ENCODE assay signal across 35 mouse cellular contexts in the genomic region with DNA sequence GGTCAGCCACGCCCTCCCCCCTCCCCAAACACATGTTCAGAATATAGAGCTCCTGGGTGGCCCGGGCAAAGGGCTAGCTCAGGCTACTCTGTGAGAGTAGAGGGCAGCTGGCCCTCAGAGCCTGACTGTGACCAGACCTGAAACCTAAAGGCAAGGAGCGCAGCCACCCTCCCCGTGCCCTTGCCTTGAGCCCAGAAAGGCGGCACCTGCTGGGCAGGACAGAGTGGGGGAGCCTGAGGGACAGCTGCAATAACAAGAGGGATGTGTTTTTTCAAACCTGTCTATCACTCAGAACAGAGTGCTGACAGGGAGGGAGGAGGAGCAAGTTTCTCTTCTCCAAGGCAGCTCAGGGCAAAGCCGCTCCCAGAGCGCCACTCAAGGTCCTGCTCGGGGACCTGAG. TPM values are rescaled to one million over a fixed set of nuclear protein-coding genes. Genes with fewer than 3 reads are reported as not detected.
DNase-seq lines count a peak whose midpoint lies in the region; ATAC-seq and TF ChIP-seq lines count a peak whose summit lies in the region.
"Had no signal": no experiment of that assay in that cellular context is flagged by ENCODE, and none has a peak within 500 bp of the region (broad histone marks: within the 10 kb centered on the region; RNA-seq: fewer than 3 reads in every experiment).

No protein-coding gene starts in this region.

- no peak overlapping the region for H3K9ac ChIP-seq in neural tube, embryonic 15.5 days (replicated peaks)
- no peak overlapping the region for H3K9ac ChIP-seq in embryonic facial prominence, embryonic 14.5 days (ENCODE audit: low read depth, low read length)
- no peak overlapping the region for H3K9ac ChIP-seq in stomach, postnatal 0 days (ENCODE audit: low read length)
- H3K9ac ChIP-seq: forebrain, embryonic 15.5 days; hindbrain, embryonic 14.5 days; limb, embryonic 13.5 days; liver, embryonic 13.5 days; midbrain, embryonic 13.5 days had no signal

- no peak for DNase-seq in heart, embryonic 10.5 days (ENCODE audit: low spot score)
- no peak for DNase-seq in heart, postnatal 25 days (ENCODE audit: low spot score)
- peak; percentile 19 for DNase-seq in neural tube, embryonic 10.5 days (ENCODE audit: extremely low spot score, low spot score)
- peak; percentile 46 for DNase-seq in embryonic facial prominence, embryonic 14.5 days (ENCODE audit: low spot score)
- DNase-seq in thymus, postnatal 0 days (ENCODE audit: low spot score): no peak
- no peak for DNase-seq in stomach, postnatal 0 days (ENCODE audit: low spot score)
- DNase-seq: adrenal gland, adult 2 months; B cell, adult 2 months; cerebellum, adult 8-10 months; cerebellum, postnatal 36 days; gastrocnemius, postnatal 10 days; heart, adult 18-20 months; heart, postnatal 36 days; kidney, adult 9 months; kidney, postnatal 25 days; liver, embryonic 13.5 days; lung, adult 18-20 months; lung, postnatal 4 days; right cerebral cortex, adult 18-20 months; thymus, adult 2 months; thymus, postnatal 4 days had no signal

- WGBS in heart, embryonic 10.5 days: 37% methylated on average over 8 of the region's 8 CpGs
- 80% methylated on average over 8 of the region's 8 CpGs for WGBS in neural tube, embryonic 15.5 days
- 48% methylated on average over 8 of the region's 8 CpGs for WGBS in embryonic facial prominence, embryonic 14.5 days
- 72% methylated on average over 8 of the region's 8 CpGs for WGBS in stomach, postnatal 0 days

- H3K27ac ChIP-seq in heart, embryonic 10.5 days: peak overlapping the region; percentile 47; the same call in 1 of the 2 replicates
- H3K27ac ChIP-seq in neural tube, embryonic 15.5 days (replicated peaks): no peak overlapping the region
- no peak overlapping the region for H3K27ac ChIP-seq in embryonic facial prominence, embryonic 14.5 days (replicated peaks; ENCODE audit: low read depth, low read length)
- no peak overlapping the region for H3K27ac ChIP-seq in stomach, postnatal 0 days (replicated peaks)
- H3K27ac ChIP-seq: forebrain, embryonic 15.5 days; hindbrain, embryonic 14.5 days; layer of hippocampus, adult 2 months; left cerebral cortex, adult 2 months; limb, embryonic 13.5 days; liver, embryonic 13.5 days; midbrain, embryonic 13.5 days had no signal

- ATAC-seq in neural tube, embryonic 15.5 days (ENCODE audit: low FRiP score): no peak
- ATAC-seq in embryonic facial prominence, embryonic 14.5 days (ENCODE audit: low read depth): peak; percentile 51; the same call in 1 of the 2 replicates
- ATAC-seq in stomach, postnatal 0 days (ENCODE audit: low FRiP score, low TSS enrichment): no peak
- ATAC-seq: activated CD4-positive, CD25-positive, alpha-beta regulatory T cell, adult 4 months; forebrain, embryonic 15.5 days; intestine, postnatal 0 days; lung, postnatal 0 days; midbrain, embryonic 13.5 days had no signal

- H3K4me2 ChIP-seq in neural tube, embryonic 15.5 days: no peak overlapping the region
- H3K4me2 ChIP-seq in embryonic facial prominence, embryonic 14.5 days (ENCODE audit: low read depth, low read length): no peak overlapping the region
- H3K4me2 ChIP-seq in stomach, postnatal 0 days (replicated peaks; ENCODE audit: low read depth): no peak overlapping the region
- H3K4me2 ChIP-seq: forebrain, embryonic 15.5 days; hindbrain, embryonic 14.5 days; limb, embryonic 13.5 days; liver, embryonic 13.5 days; midbrain, embryonic 13.5 days had no signal

- TF ChIP-seq CTCF in stomach, postnatal 0 days (IDR thresholded peaks at IDR 0.05; ENCODE audit: low read depth): no peak

- no peaks in the 10 kb centered on the region for H3K36me3 ChIP-seq in heart, embryonic 10.5 days
- no peaks in the 10 kb centered on the region for H3K36me3 ChIP-seq in neural tube, embryonic 15.5 days
- no peaks in the 10 kb centered on the region for H3K36me3 ChIP-seq in embryonic facial prominence, embryonic 14.5 days (ENCODE audit: control insufficient read depth, insufficient read depth, low read length)
- H3K36me3 ChIP-seq in stomach, postnatal 0 days (ENCODE audit: control insufficient read depth, insufficient read depth, low read length): no peaks in the 10 kb centered on the region
- H3K36me3 ChIP-seq: forebrain, embryonic 15.5 days; limb, embryonic 13.5 days; liver, embryonic 13.5 days; midbrain, embryonic 13.5 days had no signal

- H3K27me3 ChIP-seq in heart, embryonic 10.5 days (ENCODE audit: insufficient read depth, poor library complexity, severe bottlenecking): peaks cover 14% of the 10 kb centered on the region
- no peaks in the 10 kb centered on the region for H3K27me3 ChIP-seq in neural tube, embryonic 15.5 days (replicated peaks)
- no peaks in the 10 kb centered on the region for H3K27me3 ChIP-seq in embryonic facial prominence, embryonic 14.5 days (replicated peaks; ENCODE audit: control insufficient read depth, insufficient read depth, low read length)
- no peaks in the 10 kb centered on the region for H3K27me3 ChIP-seq in stomach, postnatal 0 days (ENCODE audit: control insufficient read depth, insufficient read depth, low read length)
- H3K27me3 ChIP-seq: forebrain, embryonic 15.5 days; limb, embryonic 13.5 days; midbrain, embryonic 13.5 days had no signal

- no peaks in the 10 kb centered on the region for H3K9me3 ChIP-seq in heart, embryonic 10.5 days
- H3K9me3 ChIP-seq in neural tube, embryonic 15.5 days (replicated peaks): no peaks in the 10 kb centered on the region
- no peaks in the 10 kb centered on the region for H3K9me3 ChIP-seq in embryonic facial prominence, embryonic 14.5 days (ENCODE audit: control insufficient read depth, low read length)
- no peaks in the 10 kb centered on the region for H3K9me3 ChIP-seq in stomach, postnatal 0 days (ENCODE audit: control insufficient read depth, low read length)
- H3K9me3 ChIP-seq: forebrain, embryonic 15.5 days; limb, embryonic 13.5 days; liver, embryonic 13.5 days; megakaryocyte, embryonic 14.5 days; midbrain, embryonic 13.5 days had no signal

- no peak overlapping the region for H3K4me3 ChIP-seq in heart, embryonic 10.5 days
- H3K4me3 ChIP-seq in neural tube, embryonic 15.5 days (replicated peaks): no peak overlapping the region
- no peak overlapping the region for H3K4me3 ChIP-seq in embryonic facial prominence, embryonic 14.5 days (ENCODE audit: low read depth, low read length)
- H3K4me3 ChIP-seq in stomach, postnatal 0 days (ENCODE audit: low read depth, low read length): no peak overlapping the region
- H3K4me3 ChIP-seq: forebrain, embryonic 15.5 days; layer of hippocampus, adult 2 months; left cerebral cortex, adult 2 months; limb, embryonic 13.5 days; liver, embryonic 13.5 days; megakaryocyte, embryonic 14.5 days; midbrain, embryonic 13.5 days had no signal

- intact Hi-C loops in heart, postnatal 25 days (cut with DNase I): no loop called here

- peaks cover 44% of the 10 kb centered on the region for H3K4me1 ChIP-seq in heart, embryonic 10.5 days
- H3K4me1 ChIP-seq in neural tube, embryonic 15.5 days: no peaks in the 10 kb centered on the region
- H3K4me1 ChIP-seq in embryonic facial prominence, embryonic 14.5 days (ENCODE audit: control insufficient read depth, insufficient read depth, low read length): no peaks in the 10 kb centered on the region
- H3K4me1 ChIP-seq in stomach, postnatal 0 days (replicated peaks; ENCODE audit: control insufficient read depth, insufficient read depth): no peaks in the 10 kb centered on the region
- H3K4me1 ChIP-seq: forebrain, embryonic 15.5 days; liver, embryonic 13.5 days; megakaryocyte, embryonic 14.5 days; midbrain, embryonic 13.5 days had no signal

- no peak for TF ChIP-seq EP300 in stomach, postnatal 0 days (optimal IDR thresholded peaks at IDR 0.05)

RNA-seq across cellular contexts. Expression of gene Myom3, which starts 15.0 kb away (rescaled TPM):
- 0.05 TPM in 1 of 2 replicates, not detected in the other for polyA plus RNA-seq in heart, embryonic 10.5 days (2016; fragmentation: Nextera tagmentation; extraction: Ambion mirVana)
- under 1 TPM; 0.64 to 0.88 TPM for total RNA-seq in heart, postnatal 25 days (2021)
- polyA plus RNA-seq in neural tube, embryonic 15.5 days (2015; fragmentation: Nextera tagmentation; extraction: Ambion mirVana): 1.0 and 1.1 TPM in 2 replicates
- polyA plus RNA-seq in embryonic facial prominence, embryonic 14.5 days (2014; fragmentation: Nextera tagmentation; extraction: Ambion mirVana): 9.9 and 10.2 TPM in 2 replicates
- 0.10 and 0.21 TPM in 2 replicates for polyA plus RNA-seq in thymus, postnatal 0 days (2015; fragmentation: Nextera tagmentation; extraction: Ambion mirVana)
- 0.46 and 0.59 TPM in 2 replicates for polyA plus RNA-seq in stomach, postnatal 0 days (2015; fragmentation: Nextera tagmentation; extraction: Ambion mirVana)
- polyA plus RNA-seq: activated CD4-positive, CD25-positive, alpha-beta regulatory T cell, adult 4 months had no signal

RNA-seq across cellular contexts. Expression of gene Il22ra1, which starts 46.5 kb away (rescaled TPM):
- 0.13 TPM in 1 of 2 replicates, not detected in the other for polyA plus RNA-seq in heart, embryonic 10.5 days (2016; fragmentation: Nextera tagmentation; extraction: Ambion mirVana)
- under 1 TPM; 0.13 to 0.28 TPM for total RNA-seq in heart, postnatal 25 days (2021)
- 0.51 TPM in 1 of 2 replicates, not detected in the other for polyA plus RNA-seq in neural tube, embryonic 15.5 days (2015; fragmentation: Nextera tagmentation; extraction: Ambion mirVana)
- 0.33 and 0.35 TPM in 2 replicates for polyA plus RNA-seq in embryonic facial prominence, embryonic 14.5 days (2014; fragmentation: Nextera tagmentation; extraction: Ambion mirVana)
- not detected in 2 replicates for polyA plus RNA-seq in thymus, postnatal 0 days (2015; fragmentation: Nextera tagmentation; extraction: Ambion mirVana)
- polyA plus RNA-seq in stomach, postnatal 0 days (2015; fragmentation: Nextera tagmentation; extraction: Ambion mirVana): 0.56 and 0.63 TPM in 2 replicates
- total RNA-seq: CH12.LX had no signal
- polyA plus RNA-seq: activated CD4-positive, CD25-positive, alpha-beta regulatory T cell, adult 4 months; forebrain, embryonic 15.5 days; heart, embryonic 14.5 days; hindbrain, embryonic 14.5 days; limb, embryonic 13.5 days; lung, postnatal 0 days; midbrain, embryonic 13.5 days; neural tube, embryonic 11.5 days had no signal

Comparison
In these comparisons a context has a peak if more than half of its experiments do, and no peak if none do; other contexts are left out.
1. DNase-seq: peak in neural tube, embryonic 10.5 days (single experiment) and embryonic facial prominence, embryonic 14.5 days (single experiment); none in heart, embryonic 10.5 days (single experiment), heart, postnatal 25 days (single experiment), thymus, postnatal 0 days (single experiment) and stomach, postnatal 0 days (single experiment).